Mouse (Mus musculus): ENCODE measurements around the gene Toe1. TPM values are rescaled to one million over a fixed set of nuclear protein-coding genes. Genes with fewer than 3 reads are reported as not detected.

The Toe1 gene
- 43.0 to 50.2 TPM (median 44.8 TPM) in 4 replicates for total RNA-seq (2023; ENCODE audit: inconsistent age)

DNA sequence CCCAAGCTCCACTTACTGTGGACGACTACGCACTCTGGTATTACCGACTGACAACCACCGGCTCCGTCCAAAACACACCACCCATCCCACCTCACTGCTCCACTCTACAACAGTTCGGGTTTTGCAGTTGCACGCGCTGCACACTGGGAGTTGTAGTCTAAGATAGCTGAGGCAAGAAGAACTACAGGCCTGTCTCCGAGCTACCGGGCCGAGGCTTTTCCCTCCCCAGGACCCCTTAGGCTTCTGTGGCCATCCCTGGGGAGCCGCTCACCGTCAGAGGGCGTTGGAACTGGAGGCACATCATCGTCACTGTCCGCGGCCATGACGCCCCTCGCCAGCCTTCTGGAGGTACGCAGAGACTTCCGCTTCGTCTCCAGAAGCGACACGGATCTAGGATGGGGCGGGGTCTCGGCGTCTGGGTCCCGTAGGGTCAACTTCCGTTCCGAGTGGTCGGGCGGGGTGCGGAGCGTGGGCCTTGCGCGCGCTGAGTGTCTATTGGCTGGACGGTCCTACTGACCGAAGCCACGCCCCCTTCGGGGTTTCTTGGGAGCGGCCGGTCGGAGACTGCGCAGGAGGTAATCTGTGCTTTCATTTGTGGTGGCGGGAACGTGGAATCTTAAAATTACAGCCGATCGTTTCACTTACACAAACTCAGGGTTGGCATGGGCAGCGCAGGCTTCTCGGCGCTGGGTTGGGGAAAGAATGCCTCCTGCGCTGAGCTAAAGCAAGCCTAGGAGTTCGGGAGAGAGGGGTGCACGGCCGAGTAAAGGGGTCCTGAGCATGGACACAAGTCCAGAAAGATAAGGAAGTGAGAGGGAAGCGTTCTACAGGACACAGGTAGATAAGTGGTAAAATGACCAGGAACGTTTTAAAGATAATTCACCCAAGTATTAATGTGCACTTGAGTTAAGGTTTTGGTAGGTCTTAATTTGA is at the start of gene Toe1, which contains the start of gene Mutyh:
Gene Toe1, minus strand, starts transcription at position 444 of the 933 bp plus-strand sequence.
Gene Mutyh, plus strand, starts transcription at position 527 of the 933 bp plus-strand sequence.

GRCm38 (mm10) chr4:116821694-116822016 is 14.2 kb upstream of the Toe1 start, which contains the start of gene Hpdl:
Gene Hpdl, minus strand, starts transcription at chr4:116821707.

Other genes starting within 250 kb of the Toe1 start
- gene Gpbp1l1, start 250.0 kb downstream of the Toe1 start, total RNA-seq (2023; ENCODE audit: inconsistent age) = 90.2 to 107 TPM (median 96.4 TPM) in 4 replicates
- gene Ccdc17, start 211.0 kb downstream of the Toe1 start, total RNA-seq (2023; ENCODE audit: inconsistent age) = 15.7 to 21.3 TPM (median 18.8 TPM) in 4 replicates
- 60.5 to 64.7 TPM (median 62.3 TPM) in 4 replicates for gene Nasp, start 179.7 kb downstream of the Toe1 start, total RNA-seq (2023; ENCODE audit: inconsistent age)
- 185 to 206 TPM (median 194 TPM) in 4 replicates for gene Akr1a1, start 156.0 kb downstream of the Toe1 start, total RNA-seq (2023; ENCODE audit: inconsistent age)
- gene Prdx1, start 122.1 kb downstream of the Toe1 start, total RNA-seq (2023; ENCODE audit: inconsistent age) = 167 to 174 TPM (median 172 TPM) in 4 replicates
- 4.3 to 6.3 TPM (median 6.0 TPM) in 4 replicates for gene Mmachc, start 99.2 kb downstream of the Toe1 start, total RNA-seq (2023; ENCODE audit: inconsistent age)
- 21.9 to 26.4 TPM (median 24.3 TPM) in 4 replicates for gene Ccdc163, start 99.1 kb downstream of the Toe1 start, total RNA-seq (2023; ENCODE audit: inconsistent age)
- gene Tesk2, start 86.7 kb downstream of the Toe1 start, total RNA-seq (2023; ENCODE audit: inconsistent age) = 10.1 to 12.0 TPM (median 11.0 TPM) in 4 replicates
- gene Mutyh, start 83 bp upstream of the Toe1 start, total RNA-seq (2023; ENCODE audit: inconsistent age) = 13.3 to 30.0 TPM (median 20.1 TPM) in 4 replicates
- gene Hpdl, start 14.1 kb upstream of the Toe1 start, total RNA-seq (2023; ENCODE audit: inconsistent age) = not detected in 4 replicates
- not detected in 4 replicates for gene Zswim5, start 69.7 kb upstream of the Toe1 start, total RNA-seq (2023; ENCODE audit: inconsistent age)
- gene Urod, start 186.8 kb upstream of the Toe1 start, total RNA-seq (2023; ENCODE audit: inconsistent age) = 41.8 to 57.5 TPM (median 55.2 TPM) in 4 replicates
- gene Hectd3, start 187.7 kb upstream of the Toe1 start, total RNA-seq (2023; ENCODE audit: inconsistent age) = 39.1 to 52.3 TPM (median 45.1 TPM) in 4 replicates
- gene Eif2b3, start 211.8 kb upstream of the Toe1 start, total RNA-seq (2023; ENCODE audit: inconsistent age) = 26.1 to 30.6 TPM (median 29.1 TPM) in 4 replicates

Data from B cell, adult (primary cell).